Mouse (Mus musculus) limb, embryonic 10.5 days (tissue): ENCODE results near the gene Ing4. TPM values are rescaled to one million over a fixed set of nuclear protein-coding genes. Genes with fewer than 3 reads are reported as not detected.
"Not testable (repeated sequence)": the region's sequence is repeated elsewhere in the genome, so short reads cannot be mapped to it uniquely, and the experiment has no call there.

Experiments used
- DNase-seq: peaks from one replicate; pipeline ENCODE4 v3.0.0-alpha.2; 2017; ENCODE audit warnings: low spot score
- H3K27ac ChIP-seq: fragments of 300-500 bp; sonication (generic); 2 replicates; pipeline ENCODE4 v1.5.1; 2016; ENCODE audit warnings: mild to moderate bottlenecking
- H3K27me3 ChIP-seq: fragments of 300-500 bp; sonication (generic); 2 replicates; pipeline ENCODE4 v1.6.1; 2016; ENCODE audit warnings: low read depth, mild to moderate bottlenecking; ENCODE audit not compliant: poor library complexity, severe bottlenecking
- H3K36me3 ChIP-seq: fragments of 300-500 bp; sonication (generic); 2 replicates; pipeline ENCODE4 v1.6.1; 2016; ENCODE audit warnings: mild to moderate bottlenecking, moderate library complexity
- H3K4me1 ChIP-seq: fragments of 300-500 bp; sonication (generic); 2 replicates; pipeline ENCODE4 v1.6.1; 2016
- H3K4me3 ChIP-seq: fragments of 300-500 bp; sonication (generic); 2 replicates; pipeline ENCODE4 v1.5.1; 2016; ENCODE audit warnings: mild to moderate bottlenecking, moderate library complexity
- H3K9me3 ChIP-seq: fragments of 300-500 bp; sonication (generic); replicated peaks from 2 replicates; pipeline ENCODE4 v1.6.1; 2016; ENCODE audit warnings: mild to moderate bottlenecking
- WGBS: fragments of 180-500 bp; shearing (Covaris S2); methylation state at CpG from one replicate; pipeline ENCODE4 v1.1.7; 2016; 5-methylcytosine and 5-hydroxymethylcytosine counted together
- polyA plus RNA-seq: library from polyadenylated mRNA; unstranded; fragments of >200 nt; fragmentation: Nextera tagmentation; extraction: Ambion mirVana; gene quantifications from 2 replicates; pipeline ENCODE4 v1.2.1, GENCODE M21; 2016

Ing4 gene
- polyA plus RNA-seq, 1 experiment from 2014 or later, result 145 TPM

GRCm38 (mm10) chr6:125049678-125050077 is 10.1 kb downstream of the Ing4 start, which contains the start of gene Acrbp:
Gene Acrbp (plus strand): TSS chr6:125049689.
- no peaks in the 10 kb centered on the region for H3K27me3 ChIP-seq
- WGBS, result 33% methylated on average over 20 of the region's 20 CpGs
- no peak for DNase-seq
- peaks cover 96% of the 10 kb centered on the region for H3K36me3 ChIP-seq
- H3K9me3 ChIP-seq, result no peaks in the 10 kb centered on the region
- H3K4me3 ChIP-seq, result peak within 1 kb of the TSS; percentile 13; the same call in 1 of the 2 replicates
- peaks cover 8% of the 10 kb centered on the region; the same call in 1 of the 2 replicates for H3K4me1 ChIP-seq
- H3K27ac ChIP-seq, result peak within 1 kb of the TSS; percentile 66; the same call in 1 of the 2 replicates

- peaks cover 87% of the 10 kb centered on the region for H3K36me3 ChIP-seq
- DNase-seq, result no peak
- no peak overlapping the region for H3K27ac ChIP-seq
- H3K27me3 ChIP-seq, result no peaks in the 10 kb centered on the region
- no peak overlapping the region for H3K4me3 ChIP-seq
- peaks cover 8% of the 10 kb centered on the region; the same call in 1 of the 2 replicates for H3K4me1 ChIP-seq
- H3K9me3 ChIP-seq, result no peaks in the 10 kb centered on the region
- WGBS, result 62% methylated on average over 5 of the region's 5 CpGs
Measured at GRCm38 (mm10) chr6:125051237-125051636, 11.7 kb downstream of the Ing4 start.

GRCm38 (mm10) chr6:125061493-125061892 is 21.9 kb downstream of the Ing4 start:
- DNase-seq, result no peak
- no peaks in the 10 kb centered on the region for H3K27me3 ChIP-seq
- no peak overlapping the region for H3K4me3 ChIP-seq
- H3K4me1 ChIP-seq, result peaks cover 13% of the 10 kb centered on the region
- no peaks in the 10 kb centered on the region for H3K9me3 ChIP-seq
- WGBS, result 49% methylated on average over 6 of the region's 6 CpGs
- H3K36me3 ChIP-seq, result no peaks in the 10 kb centered on the region
- peak overlapping the region; percentile 71 for H3K27ac ChIP-seq

- no peak for DNase-seq
- Histone ChIP-seq H3K27ac (0 out of 2 replicates have a peak overlapping the region, but pooled peaks have one; percentile 9), H3K27me3 (no peaks in the 10 kb centered on the region), H3K36me3 (no peaks in the 10 kb centered on the region), H3K9me3 (no peaks in the 10 kb centered on the region), H3K4me1 (peaks cover 13% of the 10 kb centered on the region), H3K4me3 (no peak overlapping the region)
- 86% methylated on average over 5 of the region's 5 CpGs for WGBS
Measured at GRCm38 (mm10) chr6:125062511-125062910, 23.0 kb downstream of the Ing4 start.

- no peak for DNase-seq
- Histone ChIP-seq H3K9me3 (no peaks in the 10 kb centered on the region), H3K27me3 (peaks cover 7% of the 10 kb centered on the region; the same call in 1 of the 2 replicates), H3K27ac (no peak overlapping the region), H3K4me1 (peaks cover 13% of the 10 kb centered on the region), H3K4me3 (no peak overlapping the region), H3K36me3 (no peaks in the 10 kb centered on the region)
- 89% methylated on average over 6 of the region's 6 CpGs for WGBS
Measured at GRCm38 (mm10) chr6:125063906-125064305, 24.3 kb downstream of the Ing4 start.

- not testable (repeated sequence) for H3K9me3 ChIP-seq, H3K27ac ChIP-seq
Measured at GRCm38 (mm10) chr6:125065223-125065622, 25.7 kb downstream of the Ing4 start.

GRCm38 (mm10) chr6:125067571-125067995 is 28.0 kb downstream of the Ing4 start, which contains the start of gene Lpar5:
Gene Lpar5 (plus strand): TSS chr6:125067920.
- no peak for DNase-seq
- no peak within 1 kb of the TSS for H3K4me3 ChIP-seq
- no peaks in the 10 kb centered on the region for H3K36me3 ChIP-seq
- no peaks in the 10 kb centered on the region for H3K9me3 ChIP-seq
- 48% methylated on average over 8 of the region's 8 CpGs for WGBS
- peaks cover 7% of the 10 kb centered on the region; the same call in 1 of the 2 replicates for H3K27me3 ChIP-seq
- no peak within 1 kb of the TSS for H3K27ac ChIP-seq
- peaks cover 14% of the 10 kb centered on the region for H3K4me1 ChIP-seq

More at GRCm38 (mm10) chr6:125065223-125065622, 25.7 kb downstream of the Ing4 start:
- H3K27me3 ChIP-seq, H3K36me3 ChIP-seq, H3K4me3 ChIP-seq, DNase-seq: not testable (repeated sequence)
- WGBS, result no CpG with 5 or more reads among the region's 1 CpGs
- H3K4me1 ChIP-seq, result peaks cover 13% of the 10 kb centered on the region

- Histone ChIP-seq H3K36me3 (no peaks in the 10 kb centered on the region), H3K4me1 (peaks cover 14% of the 10 kb centered on the region), H3K9me3 (no peaks in the 10 kb centered on the region), H3K4me3 (no peak overlapping the region), H3K27ac (peak overlapping the region; percentile 56), H3K27me3 (peaks cover 7% of the 10 kb centered on the region; the same call in 1 of the 2 replicates)
- DNase-seq, result no peak
- WGBS, result 91% methylated on average over 18 of the region's 18 CpGs
Measured at GRCm38 (mm10) chr6:125071170-125071895, 31.8 kb downstream of the Ing4 start.

GRCm38 (mm10) chr6:125071896-125072279 is 32.3 kb downstream of the Ing4 start:
- peaks cover 14% of the 10 kb centered on the region for H3K4me1 ChIP-seq
- H3K27me3 ChIP-seq, result peaks cover 7% of the 10 kb centered on the region; the same call in 1 of the 2 replicates
- no peak for DNase-seq
- H3K36me3 ChIP-seq, result no peaks in the 10 kb centered on the region
- 40% methylated on average over 2 of the region's 2 CpGs for WGBS
- H3K9me3 ChIP-seq, result no peaks in the 10 kb centered on the region
- peak overlapping the region; percentile 56 for H3K27ac ChIP-seq
- no peak overlapping the region for H3K4me3 ChIP-seq

- H3K9me3 ChIP-seq, result no peaks in the 10 kb centered on the region
Measured at GRCm38 (mm10) chr6:125073825-125074224, 34.3 kb downstream of the Ing4 start.

GRCm38 (mm10) chr6:125081394-125081793 is 41.8 kb downstream of the Ing4 start:
- H3K27ac ChIP-seq, result peak overlapping the region; percentile 86
- no peak for DNase-seq

More at GRCm38 (mm10) chr6:125073825-125074224, 34.3 kb downstream of the Ing4 start:
- DNase-seq, result no peak
- H3K4me3 ChIP-seq, result no peak overlapping the region
- peaks cover 14% of the 10 kb centered on the region for H3K4me1 ChIP-seq
- 80% methylated on average over 8 of the region's 8 CpGs for WGBS
- no peaks in the 10 kb centered on the region for H3K27me3 ChIP-seq
- no peaks in the 10 kb centered on the region for H3K36me3 ChIP-seq
- no peak overlapping the region for H3K27ac ChIP-seq

GRCm38 (mm10) chr6:125081797-125082560 is 42.4 kb downstream of the Ing4 start:
- peaks cover 10% of the 10 kb centered on the region for H3K4me1 ChIP-seq
- WGBS, result 21% methylated on average over 45 of the region's 45 CpGs
- H3K9me3 ChIP-seq, result no peaks in the 10 kb centered on the region
- peak; percentile 95 for DNase-seq
- peaks cover 17% of the 10 kb centered on the region for H3K27me3 ChIP-seq
- no peaks in the 10 kb centered on the region for H3K36me3 ChIP-seq
- peak overlapping the region; percentile 59 for H3K4me3 ChIP-seq
- H3K27ac ChIP-seq, result peak overlapping the region; percentile 86

More at GRCm38 (mm10) chr6:125081394-125081793, 41.8 kb downstream of the Ing4 start:
- Histone ChIP-seq H3K27me3 (peaks cover 17% of the 10 kb centered on the region), H3K4me3 (peak overlapping the region; percentile 59), H3K4me1 (peaks cover 10% of the 10 kb centered on the region), H3K9me3 (no peaks in the 10 kb centered on the region), H3K36me3 (no peaks in the 10 kb centered on the region)
- 29% methylated on average over 25 of the region's 25 CpGs for WGBS
